Mouse (Mus musculus) urinary bladder, postnatal 10 days (tissue): ENCODE data around the gene Rhoh.

Experiments
- DNase-seq: peaks from one replicate; pipeline ENCODE4 v3.0.0; 2022; ENCODE audit warnings: low spot score

Rhoh gene

GRCm38 (mm10) chr5:65895764-65896163 is 34.8 kb downstream of the Rhoh start:
- no peak for DNase-seq

- DNase-seq: no peak
Measured at GRCm38 (mm10) chr5:65897731-65898130, 36.7 kb downstream of the Rhoh start.

- DNase-seq: no peak
Measured at GRCm38 (mm10) chr5:65898683-65899082, 37.7 kb downstream of the Rhoh start.

- DNase-seq: no peak
Measured at GRCm38 (mm10) chr5:65900113-65900512, 39.1 kb downstream of the Rhoh start.

GRCm38 (mm10) chr5:65900862-65901265 is 39.9 kb downstream of the Rhoh start:
- no peak for DNase-seq

GRCm38 (mm10) chr5:65901868-65902418 is 40.9 kb downstream of the Rhoh start:
- no peak for DNase-seq

GRCm38 (mm10) chr5:65902811-65903210 is 41.8 kb downstream of the Rhoh start:
- DNase-seq: no peak

- no peak for DNase-seq
Measured at GRCm38 (mm10) chr5:65904476-65904875, 43.5 kb downstream of the Rhoh start.

GRCm38 (mm10) chr5:65908751-65909150 is 47.7 kb downstream of the Rhoh start:
- no peak for DNase-seq

GRCm38 (mm10) chr5:65909321-65909720 is 48.3 kb downstream of the Rhoh start:
- DNase-seq: no peak

- no peak for DNase-seq
Measured at GRCm38 (mm10) chr5:65910398-65910797, 49.4 kb downstream of the Rhoh start.

GRCm38 (mm10) chr5:65911676-65912075 is 50.7 kb downstream of the Rhoh start:
- DNase-seq: no peak

- no peak for DNase-seq
Measured at GRCm38 (mm10) chr5:65912201-65912600, 51.2 kb downstream of the Rhoh start.

- no peak for DNase-seq
Measured at GRCm38 (mm10) chr5:65913126-65913525, 52.1 kb downstream of the Rhoh start.

- no peak for DNase-seq
Measured at GRCm38 (mm10) chr5:65914342-65914741, 53.3 kb downstream of the Rhoh start.

- no peak for DNase-seq
Measured at GRCm38 (mm10) chr5:65916930-65917329, 55.9 kb downstream of the Rhoh start.

GRCm38 (mm10) chr5:65918601-65919000 is 57.6 kb downstream of the Rhoh start:
- no peak for DNase-seq

- no peak for DNase-seq
Measured at GRCm38 (mm10) chr5:65919326-65919725, 58.3 kb downstream of the Rhoh start.

GRCm38 (mm10) chr5:65919904-65920303 is 58.9 kb downstream of the Rhoh start:
- no peak for DNase-seq

- DNase-seq: no peak
Measured at GRCm38 (mm10) chr5:65920701-65921426, 59.9 kb downstream of the Rhoh start.

- no peak for DNase-seq
Measured at GRCm38 (mm10) chr5:65921477-65922138, 60.6 kb downstream of the Rhoh start.

- no peak for DNase-seq
Measured at GRCm38 (mm10) chr5:65926666-65927065, 65.7 kb downstream of the Rhoh start.

GRCm38 (mm10) chr5:65929162-65929561 is 68.1 kb downstream of the Rhoh start:
- DNase-seq: no peak
